Mouse (Mus musculus): ENCODE measurements around the gene Cep85l. TPM values are rescaled to one million over a fixed set of nuclear protein-coding genes. Genes with fewer than 3 reads are reported as not detected.

Cep85l gene
- polyA plus RNA-seq, 1 experiment from 2014 or later, result 2.0 TPM

DNA sequence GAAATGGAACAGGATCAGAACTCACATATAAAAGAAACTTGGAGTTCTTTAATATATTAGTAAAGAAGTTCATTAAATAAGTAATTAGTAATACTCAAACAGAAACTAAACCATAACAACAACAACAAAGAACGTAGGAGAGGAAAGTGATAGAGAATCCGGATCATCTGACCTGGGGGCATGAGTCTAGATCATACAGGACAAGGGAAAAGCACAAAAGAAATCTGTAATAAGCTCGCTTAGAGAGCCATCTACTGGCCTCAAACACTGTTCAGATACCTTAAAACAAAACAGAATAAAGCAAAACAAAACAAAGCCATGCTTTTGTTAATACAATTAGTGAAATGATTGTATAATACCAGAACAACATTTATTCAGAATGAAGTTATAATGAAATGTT is 73.9 kb downstream of the Cep85l start:
- H3K4me3 ChIP-seq (replicated peaks), result no peak overlapping the region
- H3K36me3 ChIP-seq (replicated peaks), result 0 out of 2 replicates have a peak, but pooled peaks cover 2% of the 10 kb centered on the region
- no peaks in the 10 kb centered on the region for H3K27me3 ChIP-seq
- no peaks in the 10 kb centered on the region for H3K9me3 ChIP-seq (replicated peaks)
- H3K4me1 ChIP-seq (replicated peaks), result no peaks in the 10 kb centered on the region
- H3K9ac ChIP-seq, result no peak overlapping the region
- H3K27ac ChIP-seq (replicated peaks), result no peak overlapping the region
- WGBS (ENCODE audit: insufficient replicate concordance), result 51% methylated on average over 3 of the region's 3 CpGs
- ATAC-seq (ENCODE audit: insufficient read depth), result no peak
- no peak overlapping the region for H3K4me2 ChIP-seq

DNA sequence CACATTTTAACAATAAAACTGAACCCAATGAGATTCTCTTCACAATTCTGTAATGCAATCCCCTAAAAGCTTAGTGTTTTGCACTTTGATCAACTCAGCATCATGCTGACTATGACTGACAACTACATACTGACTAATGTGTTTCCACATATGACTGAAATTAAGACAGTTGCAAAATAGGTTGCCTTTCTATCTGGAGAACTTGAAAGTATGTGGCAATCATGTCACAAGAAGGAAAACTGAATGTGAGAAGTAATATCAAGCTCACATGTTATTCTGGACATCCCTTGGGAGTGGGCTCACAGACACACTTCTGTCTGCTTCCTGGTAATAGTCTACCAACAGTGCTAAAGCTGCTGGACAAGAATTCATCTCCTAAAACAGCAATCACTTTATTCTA is 94.6 kb downstream of the Cep85l start:
- no peak overlapping the region for H3K4me2 ChIP-seq
- no peak overlapping the region for H3K9ac ChIP-seq
- peaks cover 10% of the 10 kb centered on the region for H3K36me3 ChIP-seq (replicated peaks)
- H3K4me1 ChIP-seq (replicated peaks), result no peaks in the 10 kb centered on the region
- ATAC-seq (ENCODE audit: insufficient read depth), result no peak
- H3K9me3 ChIP-seq (replicated peaks), result no peaks in the 10 kb centered on the region
- H3K4me3 ChIP-seq (replicated peaks), result no peak overlapping the region
- H3K27ac ChIP-seq (replicated peaks), result no peak overlapping the region
- H3K27me3 ChIP-seq, result no peaks in the 10 kb centered on the region

DNA sequence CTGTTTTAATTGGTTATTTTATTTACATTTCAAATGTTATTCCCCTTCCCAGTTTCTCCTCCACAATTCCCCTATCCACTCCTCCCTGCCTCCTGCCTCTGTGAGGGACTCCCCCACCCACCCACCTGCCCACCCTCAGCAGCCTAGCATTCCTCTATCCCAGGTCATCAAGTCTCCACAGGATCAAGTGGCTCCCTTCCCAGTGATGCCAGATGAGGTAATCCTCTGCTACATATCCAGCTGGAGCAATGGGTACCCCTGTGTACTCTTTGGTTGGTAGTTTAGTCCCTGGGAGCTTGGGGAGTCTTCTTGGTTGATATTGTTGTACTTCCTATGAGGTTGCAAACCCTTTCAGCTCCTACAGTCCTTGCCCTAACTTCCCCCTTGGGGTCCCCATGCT is 107.5 kb downstream of the Cep85l start:
- H3K36me3 ChIP-seq (replicated peaks), result no peaks in the 10 kb centered on the region
- no peaks in the 10 kb centered on the region for H3K27me3 ChIP-seq
- ATAC-seq (ENCODE audit: insufficient read depth), result no peak

DNA sequence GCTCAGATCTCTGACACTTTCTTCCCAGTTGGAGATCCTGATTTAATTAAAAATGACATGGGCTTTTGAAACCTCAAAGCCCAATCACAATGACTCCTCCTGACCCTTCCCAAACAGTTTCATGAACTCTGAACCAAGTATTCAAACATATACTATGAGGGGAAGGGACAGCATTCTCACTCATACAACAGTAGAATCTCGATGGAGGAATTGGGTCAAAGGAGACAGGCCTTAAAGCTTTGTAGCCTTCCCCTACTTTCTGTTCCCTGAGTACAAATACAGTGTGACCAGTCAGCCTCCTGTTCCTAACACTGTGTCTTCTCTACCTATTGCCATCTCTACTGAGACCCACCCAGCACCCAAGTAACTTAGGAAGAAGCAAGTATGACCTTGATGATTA is 117.7 kb downstream of the Cep85l start:
- 32% methylated on average over 1 of the region's 1 CpGs for WGBS (ENCODE audit: insufficient replicate concordance)
- H3K4me3 ChIP-seq (replicated peaks), result no peak overlapping the region
- no peak overlapping the region for H3K4me2 ChIP-seq
- no peaks in the 10 kb centered on the region for H3K27me3 ChIP-seq
- H3K27ac ChIP-seq (replicated peaks), result no peak overlapping the region
- H3K9me3 ChIP-seq (replicated peaks), result no peaks in the 10 kb centered on the region
- H3K36me3 ChIP-seq (replicated peaks), result no peaks in the 10 kb centered on the region
- no peaks in the 10 kb centered on the region for H3K4me1 ChIP-seq (replicated peaks)
- no peak for ATAC-seq (ENCODE audit: insufficient read depth)
- H3K9ac ChIP-seq, result no peak overlapping the region

More for the DNA sequence above, 107.5 kb downstream of the Cep85l start:
- Histone ChIP-seq H3K9ac (no peak overlapping the region), H3K4me1 (replicated peaks) (no peaks in the 10 kb centered on the region), H3K9me3 (replicated peaks) (no peaks in the 10 kb centered on the region), H3K27ac (replicated peaks) (no peak overlapping the region), H3K4me2 (no peak overlapping the region), H3K4me3 (replicated peaks) (no peak overlapping the region)

DNA sequence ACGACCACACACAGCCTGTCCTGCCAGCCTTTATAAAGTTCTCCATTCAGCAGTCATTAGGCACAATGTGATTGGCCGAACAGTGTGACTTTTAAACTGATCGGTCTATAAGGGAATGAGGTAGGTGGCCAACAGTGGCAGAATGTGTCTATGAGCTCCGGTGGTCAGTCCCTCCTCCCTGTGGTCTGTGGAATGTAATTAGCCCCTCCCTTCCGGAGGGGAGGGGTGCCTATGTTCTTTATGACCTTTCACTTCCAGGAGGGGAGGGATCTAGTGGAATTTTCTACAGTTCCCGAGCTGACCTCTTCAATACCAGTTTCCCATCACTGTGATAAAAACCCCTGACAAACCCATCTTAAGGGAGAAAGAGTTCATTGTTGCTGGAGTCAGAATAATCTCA is 144.4 kb downstream of the Cep85l start:
- Histone ChIP-seq H3K4me1 (replicated peaks) (no peaks in the 10 kb centered on the region; the same call in 1 of the 2 replicates), H3K4me3 (replicated peaks) (no peak overlapping the region), H3K9ac (no peak overlapping the region), H3K36me3 (replicated peaks) (no peaks in the 10 kb centered on the region), H3K27ac (replicated peaks) (no peak overlapping the region), H3K27me3 (no peaks in the 10 kb centered on the region), H3K9me3 (replicated peaks) (no peaks in the 10 kb centered on the region), H3K4me2 (no peak overlapping the region)
- ATAC-seq (ENCODE audit: insufficient read depth), result no peak
- 56% methylated on average over 6 of the region's 6 CpGs for WGBS (ENCODE audit: insufficient replicate concordance)

DNA sequence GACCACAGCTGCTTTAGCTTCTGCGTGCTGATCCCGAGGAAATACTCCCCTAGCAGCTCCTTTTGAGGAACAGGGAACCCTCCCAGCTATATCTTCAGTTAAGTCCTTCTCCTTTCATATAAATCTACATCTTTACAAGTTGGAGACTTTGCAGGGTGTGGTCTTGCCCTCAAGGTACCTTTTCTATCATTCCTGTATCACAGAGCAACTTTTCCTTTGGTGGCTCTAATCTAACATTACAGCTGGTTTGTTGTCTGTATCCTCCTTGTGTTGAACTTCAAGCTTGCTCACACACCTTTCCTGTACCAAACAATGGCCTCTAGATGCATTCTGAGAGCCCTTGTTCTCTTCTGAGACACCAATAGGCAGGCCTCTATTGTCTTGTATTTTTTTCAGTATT is 145.1 kb downstream of the Cep85l start:
- Histone ChIP-seq H3K9ac (no peak overlapping the region), H3K4me1 (replicated peaks) (peaks cover 6% of the 10 kb centered on the region), H3K27me3 (no peaks in the 10 kb centered on the region), H3K4me3 (replicated peaks) (no peak overlapping the region), H3K36me3 (replicated peaks) (no peaks in the 10 kb centered on the region), H3K9me3 (replicated peaks) (no peaks in the 10 kb centered on the region), H3K4me2 (no peak overlapping the region), H3K27ac (replicated peaks) (no peak overlapping the region)
- ATAC-seq (ENCODE audit: insufficient read depth), result no peak
- 64% methylated on average over 2 of the region's 2 CpGs for WGBS (ENCODE audit: insufficient replicate concordance)

DNA sequence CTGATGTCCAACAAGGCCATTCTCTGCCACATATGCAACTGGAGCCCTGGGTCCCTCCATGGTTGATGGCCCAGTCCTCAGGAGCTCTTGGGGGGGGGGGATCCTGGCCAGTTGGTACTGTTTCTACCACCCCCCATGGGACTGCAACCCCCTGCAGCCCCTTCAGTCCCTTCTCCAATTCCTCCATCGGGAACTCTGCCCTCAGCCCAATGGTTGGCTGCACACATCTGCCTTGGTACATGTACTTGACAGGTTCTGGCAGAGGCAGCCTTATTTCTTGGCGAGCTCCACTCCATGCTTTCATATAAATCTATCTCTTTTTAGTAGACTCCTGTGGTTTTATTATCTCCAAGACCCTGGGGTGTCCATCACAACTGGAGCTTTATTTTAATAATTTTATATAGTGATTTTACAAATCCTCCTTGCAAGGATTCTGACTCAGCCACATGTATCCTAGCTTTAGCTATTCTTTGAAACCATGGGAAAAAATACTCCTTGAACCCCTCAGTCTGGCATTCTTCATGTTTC is 145.6 kb downstream of the Cep85l start:
- ATAC-seq (ENCODE audit: insufficient read depth), result no peak
- no peaks in the 10 kb centered on the region for H3K27me3 ChIP-seq
- no peaks in the 10 kb centered on the region for H3K9me3 ChIP-seq (replicated peaks)
- WGBS (ENCODE audit: insufficient replicate concordance), result 50% methylated on average over 2 of the region's 2 CpGs
- H3K4me1 ChIP-seq (replicated peaks), result peaks cover 7% of the 10 kb centered on the region
- no peak overlapping the region for H3K27ac ChIP-seq (replicated peaks)
- no peak overlapping the region for H3K4me3 ChIP-seq (replicated peaks)
- H3K36me3 ChIP-seq (replicated peaks), result no peaks in the 10 kb centered on the region
- H3K4me2 ChIP-seq, result no peak overlapping the region
- H3K9ac ChIP-seq, result no peak overlapping the region

DNA sequence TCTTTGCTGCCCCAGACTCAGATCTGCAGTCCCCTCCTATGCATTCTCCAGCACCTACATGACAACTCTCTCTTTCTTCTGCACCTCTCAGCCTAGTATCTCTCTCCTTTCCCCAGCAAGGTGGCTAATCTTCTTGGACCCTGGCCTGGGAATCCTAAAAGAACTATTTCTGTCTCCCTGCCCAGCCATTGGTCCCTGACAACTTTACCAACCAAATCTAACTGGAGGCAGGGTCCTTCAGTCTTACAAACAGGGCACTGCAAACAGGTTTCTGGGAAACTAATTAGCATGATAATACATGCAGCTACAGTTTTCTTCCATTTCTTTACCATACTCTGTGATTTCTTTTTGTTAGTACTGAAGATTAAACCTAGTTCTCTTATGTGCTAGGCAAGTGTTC is 148.9 kb downstream of the Cep85l start:
- no peak for ATAC-seq (ENCODE audit: insufficient read depth)
- H3K4me2 ChIP-seq, result no peak overlapping the region
- H3K27ac ChIP-seq (replicated peaks), result no peak overlapping the region
- no peaks in the 10 kb centered on the region for H3K36me3 ChIP-seq (replicated peaks)
- H3K4me3 ChIP-seq (replicated peaks), result no peak overlapping the region
- no peaks in the 10 kb centered on the region for H3K27me3 ChIP-seq
- H3K4me1 ChIP-seq (replicated peaks), result peaks cover 13% of the 10 kb centered on the region
- H3K9ac ChIP-seq, result no peak overlapping the region
- no peaks in the 10 kb centered on the region for H3K9me3 ChIP-seq (replicated peaks)

DNA sequence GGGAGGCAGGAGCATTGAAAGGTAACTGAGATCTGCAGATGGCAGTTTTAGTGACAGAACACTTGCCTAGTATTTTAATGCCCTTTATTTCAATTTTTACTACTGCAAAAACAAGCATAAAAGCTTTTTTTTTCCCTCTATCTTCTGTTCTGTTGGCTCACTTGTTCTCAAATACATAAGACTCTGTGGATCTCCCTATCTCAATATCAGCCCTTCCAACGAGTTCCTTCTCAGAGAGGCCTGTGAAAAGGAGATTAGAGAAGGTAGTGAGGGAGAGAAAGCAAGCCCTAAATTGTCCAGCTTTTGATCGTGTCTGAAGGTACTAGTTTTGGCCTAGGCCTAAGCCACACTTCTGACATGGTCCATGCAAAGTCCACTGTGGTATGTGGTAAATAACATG is 150.6 kb downstream of the Cep85l start:
- 15% methylated on average over 2 of the region's 2 CpGs for WGBS (ENCODE audit: insufficient replicate concordance)
- no peak overlapping the region for H3K4me2 ChIP-seq

More for the DNA sequence above, 150.6 kb downstream of the Cep85l start:
- H3K9me3 ChIP-seq (replicated peaks), result no peaks in the 10 kb centered on the region
- H3K36me3 ChIP-seq (replicated peaks), result no peaks in the 10 kb centered on the region
- H3K4me1 ChIP-seq (replicated peaks), result peaks cover 13% of the 10 kb centered on the region
- ATAC-seq (ENCODE audit: insufficient read depth), result peak; percentile 87
- no peak overlapping the region for H3K9ac ChIP-seq
- no peak overlapping the region for H3K4me3 ChIP-seq (replicated peaks)
- H3K27me3 ChIP-seq, result no peaks in the 10 kb centered on the region
- peak overlapping the region; percentile 26; the same call in 1 of the 2 replicates for H3K27ac ChIP-seq (replicated peaks)

Other genes starting within 250 kb of the Cep85l start
- gene Pln, start 42.3 kb downstream of the Cep85l start, polyA plus RNA-seq (2015; fragmentation: Nextera tagmentation; extraction: Ambion mirVana), result 0.31 and 0.50 TPM in 2 replicates
- gene Asf1a, start 216.8 kb upstream of the Cep85l start, polyA plus RNA-seq (2015; fragmentation: Nextera tagmentation; extraction: Ambion mirVana), result 63.2 and 74.6 TPM in 2 replicates

Data from liver, embryonic 15.5 days (tissue).